8 mouse cellular contexts compared by ENCODE assay signal in the genomic region with DNA sequence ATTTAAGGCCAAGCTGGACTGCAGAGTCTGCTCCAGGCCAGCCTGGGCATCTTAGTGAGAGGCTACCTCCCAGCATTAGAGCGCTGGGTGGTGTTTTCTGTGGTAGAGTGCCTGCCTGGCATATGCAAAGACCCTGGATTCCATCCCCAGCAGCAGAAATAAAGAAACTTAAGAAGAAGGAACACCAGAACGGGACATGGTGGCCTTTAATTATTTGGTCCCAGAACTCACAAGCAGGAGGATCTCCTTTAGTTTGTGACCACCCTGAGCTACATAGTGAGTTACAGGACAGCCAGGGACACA. TPM values are rescaled to one million over a fixed set of nuclear protein-coding genes. Genes with fewer than 3 reads are reported as not detected.
DNase-seq lines count a peak whose midpoint lies in the region; ATAC-seq and TF ChIP-seq lines count a peak whose summit lies in the region.

No protein-coding gene starts in this region.

- DNase-seq in liver, adult 2 months (ENCODE audit: extremely low read depth, low read depth, low spot score) = no peak
- no peak for DNase-seq in liver
- no peak for DNase-seq in embryonic facial prominence, embryonic 14.5 days (ENCODE audit: low spot score)
- no peak for DNase-seq in urinary bladder, adult 2 months (ENCODE audit: low spot score)
- no peak for DNase-seq in right cerebral cortex, adult 2 months (ENCODE audit: low spot score in 2 of 2)
- no peak for DNase-seq in thymus, postnatal 0 days (ENCODE audit: low spot score)

- no peaks in the 10 kb centered on the region for H3K79me2 ChIP-seq in liver, adult 2 months (ENCODE audit: control insufficient read depth, insufficient read depth, low read length)

- peak overlapping the region; percentile 19 for H3K4me3 ChIP-seq in liver, adult 2 months (ENCODE audit: insufficient read depth, low read depth, low read length)
- peak overlapping the region; percentile 59 for H3K4me3 ChIP-seq in embryonic facial prominence, embryonic 14.5 days (ENCODE audit: low read depth, low read length)
- H3K4me3 ChIP-seq in intestine, postnatal 0 days (ENCODE audit: low read depth, low read length) = peak overlapping the region; percentile 54
- peak overlapping the region; percentile 49 for H3K4me3 ChIP-seq in neural tube, embryonic 14.5 days (ENCODE audit: low read depth, low read length)

- TF ChIP-seq POLR2A in liver, adult 2 months (IDR thresholded peaks at IDR 0.05; ENCODE audit: extremely low read depth, insufficient read depth, low read length) = no peak

- H3K27ac ChIP-seq in liver, adult 2 months (replicated peaks; ENCODE audit: insufficient read depth, low read depth, low read length) = no peak overlapping the region
- peak overlapping the region; percentile 96 for H3K27ac ChIP-seq in embryonic facial prominence, embryonic 14.5 days (replicated peaks; ENCODE audit: low read depth, low read length)
- H3K27ac ChIP-seq in intestine, postnatal 0 days (ENCODE audit: low read depth, low read length) = no peak overlapping the region; the same call in 1 of the 2 replicates
- H3K27ac ChIP-seq in neural tube, embryonic 14.5 days (ENCODE audit: low read depth, low read length) = peak overlapping the region; percentile 91

- H3K27me3 ChIP-seq in liver, adult 2 months (ENCODE audit: control insufficient read depth, insufficient read depth, low read length) = no peaks in the 10 kb centered on the region
- no peaks in the 10 kb centered on the region for H3K27me3 ChIP-seq in embryonic facial prominence, embryonic 14.5 days (replicated peaks; ENCODE audit: control insufficient read depth, insufficient read depth, low read length)
- H3K27me3 ChIP-seq in intestine, postnatal 0 days (replicated peaks; ENCODE audit: control insufficient read depth, insufficient read depth, low read length) = 0 out of 2 replicates have a peak, but pooled peaks cover 10% of the 10 kb centered on the region
- no peaks in the 10 kb centered on the region for H3K27me3 ChIP-seq in neural tube, embryonic 14.5 days (ENCODE audit: control insufficient read depth, insufficient read depth, low read length)

- peaks cover 10% of the 10 kb centered on the region for H3K4me1 ChIP-seq in liver, adult 2 months (ENCODE audit: control insufficient read depth, insufficient read depth, low read length)
- peaks cover 16% of the 10 kb centered on the region for H3K4me1 ChIP-seq in embryonic facial prominence, embryonic 14.5 days (ENCODE audit: control insufficient read depth, insufficient read depth, low read length)
- H3K4me1 ChIP-seq in intestine, postnatal 0 days (replicated peaks; ENCODE audit: control insufficient read depth, insufficient read depth, low read length) = 0 out of 2 replicates have a peak, but pooled peaks cover 2% of the 10 kb centered on the region
- peaks cover 14% of the 10 kb centered on the region for H3K4me1 ChIP-seq in neural tube, embryonic 14.5 days (ENCODE audit: control insufficient read depth, insufficient read depth, low read length)

- peak overlapping the region; percentile 21; the same call in 1 of the 2 replicates for H3K9ac ChIP-seq in liver, adult 2 months (ENCODE audit: low read depth, low read length)
- peak overlapping the region; percentile 71 for H3K9ac ChIP-seq in embryonic facial prominence, embryonic 14.5 days (ENCODE audit: low read depth, low read length)
- H3K9ac ChIP-seq in intestine, postnatal 0 days (ENCODE audit: low read depth, low read length) = no peak overlapping the region; the same call in 1 of the 2 replicates
- H3K9ac ChIP-seq in neural tube, embryonic 14.5 days (replicated peaks; ENCODE audit: low read depth, low read length) = peak overlapping the region; percentile 32

- TF ChIP-seq CTCF in liver, adult 2 months (IDR thresholded peaks at IDR 0.05; ENCODE audit: low read depth, low read length) = no peak
- no peak for TF ChIP-seq CTCF in intestine, postnatal 0 days (IDR thresholded peaks at IDR 0.05; ENCODE audit: low read depth)

- H3K9me3 ChIP-seq in embryonic facial prominence, embryonic 14.5 days (ENCODE audit: control insufficient read depth, low read length) = no peaks in the 10 kb centered on the region
- no peaks in the 10 kb centered on the region for H3K9me3 ChIP-seq in intestine, postnatal 0 days (ENCODE audit: control insufficient read depth)
- H3K9me3 ChIP-seq in neural tube, embryonic 14.5 days (ENCODE audit: control insufficient read depth, low read length) = no peaks in the 10 kb centered on the region

- 36% methylated on average over 2 of the region's 2 CpGs for WGBS in liver, adult 2 months
- 28% methylated on average over 2 of the region's 2 CpGs for WGBS in embryonic facial prominence, embryonic 14.5 days
- WGBS in intestine, postnatal 0 days = 28% methylated on average over 2 of the region's 2 CpGs
- 34% methylated on average over 2 of the region's 2 CpGs for WGBS in neural tube, embryonic 14.5 days

- no peaks in the 10 kb centered on the region for H3K36me3 ChIP-seq in liver, adult 2 months (ENCODE audit: control insufficient read depth, insufficient read depth, low read length)
- peaks cover 14% of the 10 kb centered on the region; the same call in 1 of the 2 replicates for H3K36me3 ChIP-seq in embryonic facial prominence, embryonic 14.5 days (ENCODE audit: control insufficient read depth, insufficient read depth, low read length)
- H3K36me3 ChIP-seq in intestine, postnatal 0 days (ENCODE audit: control insufficient read depth, insufficient read depth) = peaks cover 18% of the 10 kb centered on the region
- peaks cover 6% of the 10 kb centered on the region; the same call in 1 of the 2 replicates for H3K36me3 ChIP-seq in neural tube, embryonic 14.5 days (ENCODE audit: control insufficient read depth, insufficient read depth, low read length)

- peak overlapping the region; percentile 74 for H3K4me2 ChIP-seq in embryonic facial prominence, embryonic 14.5 days (ENCODE audit: low read depth, low read length)
- H3K4me2 ChIP-seq in intestine, postnatal 0 days (replicated peaks; ENCODE audit: low read depth) = peak overlapping the region; percentile 57
- peak overlapping the region; percentile 79 for H3K4me2 ChIP-seq in neural tube, embryonic 14.5 days (ENCODE audit: low read depth, low read length)

- no peak for ATAC-seq in embryonic facial prominence, embryonic 14.5 days (ENCODE audit: low read depth)
- ATAC-seq in intestine, postnatal 0 days = no peak
- ATAC-seq in neural tube, embryonic 14.5 days (ENCODE audit: low read depth) = no peak

RNA-seq across cellular contexts. Expression of gene Yju2, which starts 0.4 kb away (rescaled TPM):
- total RNA-seq in liver, adult 2 months (2014; rRNA removed) = 3.6 and 4.1 TPM in 2 replicates
- polyA plus RNA-seq in liver, adult 2 months (2012; rRNA removed) = 3.4 and 4.1 TPM in 2 replicates
- polyA plus RNA-seq in embryonic facial prominence, embryonic 14.5 days (2014; fragmentation: Nextera tagmentation; extraction: Ambion mirVana) = 16.8 and 20.2 TPM in 2 replicates
- 10.2 and 10.9 TPM in 2 replicates for polyA plus RNA-seq in intestine, postnatal 0 days (2015; fragmentation: Nextera tagmentation; extraction: Ambion mirVana)
- polyA plus RNA-seq in neural tube, embryonic 14.5 days (2014; fragmentation: Nextera tagmentation; extraction: Ambion mirVana) = 17.9 and 18.0 TPM in 2 replicates
- polyA plus RNA-seq in urinary bladder, adult 2 months (2012; rRNA removed) = 10.1 and 11.1 TPM in 2 replicates
- 32.0 and 32.1 TPM in 2 replicates for polyA plus RNA-seq in thymus, postnatal 0 days (2015; fragmentation: Nextera tagmentation; extraction: Ambion mirVana)

RNA-seq across cellular contexts. Expression of gene Ebi3, which starts 6.1 kb away (rescaled TPM):
- total RNA-seq in liver, adult 2 months (2014; rRNA removed) = 0.18 and 1.3 TPM in 2 replicates
- polyA plus RNA-seq in liver, adult 2 months (2012; rRNA removed) = 0.61 and 2.3 TPM in 2 replicates
- polyA plus RNA-seq in embryonic facial prominence, embryonic 14.5 days (2014; fragmentation: Nextera tagmentation; extraction: Ambion mirVana) = 3.5 and 4.2 TPM in 2 replicates
- polyA plus RNA-seq in intestine, postnatal 0 days (2015; fragmentation: Nextera tagmentation; extraction: Ambion mirVana) = 1.5 and 1.6 TPM in 2 replicates
- 6.7 and 7.1 TPM in 2 replicates for polyA plus RNA-seq in neural tube, embryonic 14.5 days (2014; fragmentation: Nextera tagmentation; extraction: Ambion mirVana)
- 2.9 and 3.1 TPM in 2 replicates for polyA plus RNA-seq in urinary bladder, adult 2 months (2012; rRNA removed)
- polyA plus RNA-seq in thymus, postnatal 0 days (2015; fragmentation: Nextera tagmentation; extraction: Ambion mirVana) = 5.2 and 6.1 TPM in 2 replicates

RNA-seq across cellular contexts. Expression of gene Zfp119b, which starts 9.2 kb away (rescaled TPM):
- total RNA-seq in liver, adult 2 months (2014; rRNA removed) = 3.1 and 4.3 TPM in 2 replicates
- polyA plus RNA-seq in liver, adult 2 months (2012; rRNA removed) = 0.26 and 0.40 TPM in 2 replicates
- polyA plus RNA-seq in embryonic facial prominence, embryonic 14.5 days (2014; fragmentation: Nextera tagmentation; extraction: Ambion mirVana) = 6.0 and 7.3 TPM in 2 replicates
- 3.4 and 3.7 TPM in 2 replicates for polyA plus RNA-seq in intestine, postnatal 0 days (2015; fragmentation: Nextera tagmentation; extraction: Ambion mirVana)
- 9.8 and 10.5 TPM in 2 replicates for polyA plus RNA-seq in neural tube, embryonic 14.5 days (2014; fragmentation: Nextera tagmentation; extraction: Ambion mirVana)
- 5.4 TPM in 2 replicates for polyA plus RNA-seq in urinary bladder, adult 2 months (2012; rRNA removed)
- polyA plus RNA-seq in thymus, postnatal 0 days (2015; fragmentation: Nextera tagmentation; extraction: Ambion mirVana) = 5.6 and 6.0 TPM in 2 replicates

RNA-seq across cellular contexts. Expression of gene Shd, which starts 11.7 kb away (rescaled TPM):
- not detected in 2 replicates for total RNA-seq in liver, adult 2 months (2014; rRNA removed)
- polyA plus RNA-seq in liver, adult 2 months (2012; rRNA removed) = 0.20 and 0.35 TPM in 2 replicates
- polyA plus RNA-seq in embryonic facial prominence, embryonic 14.5 days (2014; fragmentation: Nextera tagmentation; extraction: Ambion mirVana) = 11.0 and 18.9 TPM in 2 replicates
- polyA plus RNA-seq in intestine, postnatal 0 days (2015; fragmentation: Nextera tagmentation; extraction: Ambion mirVana) = 2.7 and 2.9 TPM in 2 replicates
- 158 and 218 TPM in 2 replicates for polyA plus RNA-seq in neural tube, embryonic 14.5 days (2014; fragmentation: Nextera tagmentation; extraction: Ambion mirVana)
- polyA plus RNA-seq in urinary bladder, adult 2 months (2012; rRNA removed) = 1.0 and 1.7 TPM in 2 replicates
- polyA plus RNA-seq in thymus, postnatal 0 days (2015; fragmentation: Nextera tagmentation; extraction: Ambion mirVana) = 0.80 and 1.6 TPM in 2 replicates

RNA-seq across cellular contexts. Expression of gene Fsd1, which starts 27.8 kb away (rescaled TPM):
- not detected in 2 replicates for total RNA-seq in liver, adult 2 months (2014; rRNA removed)
- not detected in 2 replicates for polyA plus RNA-seq in liver, adult 2 months (2012; rRNA removed)
- polyA plus RNA-seq in embryonic facial prominence, embryonic 14.5 days (2014; fragmentation: Nextera tagmentation; extraction: Ambion mirVana) = 13.0 and 19.8 TPM in 2 replicates
- 3.6 and 4.2 TPM in 2 replicates for polyA plus RNA-seq in intestine, postnatal 0 days (2015; fragmentation: Nextera tagmentation; extraction: Ambion mirVana)
- polyA plus RNA-seq in neural tube, embryonic 14.5 days (2014; fragmentation: Nextera tagmentation; extraction: Ambion mirVana) = 155 and 188 TPM in 2 replicates
- 0.57 and 1.2 TPM in 2 replicates for polyA plus RNA-seq in urinary bladder, adult 2 months (2012; rRNA removed)
- 1.9 and 2.7 TPM in 2 replicates for polyA plus RNA-seq in thymus, postnatal 0 days (2015; fragmentation: Nextera tagmentation; extraction: Ambion mirVana)

Comparison
In these comparisons a context has a peak if more than half of its experiments do, and no peak if none do; other contexts are left out.
1. H3K27ac ChIP-seq: peak in embryonic facial prominence, embryonic 14.5 days (single experiment) and neural tube, embryonic 14.5 days (single experiment); none in liver, adult 2 months (single experiment) and intestine, postnatal 0 days (single experiment).
2. Peak in every context shown above with its lines, with median percentiles within 50 percentile points of each other: H3K4me3 ChIP-seq and H3K4me2 ChIP-seq.